ENCODE assay signal across 8 mouse cellular contexts in the genomic region with DNA sequence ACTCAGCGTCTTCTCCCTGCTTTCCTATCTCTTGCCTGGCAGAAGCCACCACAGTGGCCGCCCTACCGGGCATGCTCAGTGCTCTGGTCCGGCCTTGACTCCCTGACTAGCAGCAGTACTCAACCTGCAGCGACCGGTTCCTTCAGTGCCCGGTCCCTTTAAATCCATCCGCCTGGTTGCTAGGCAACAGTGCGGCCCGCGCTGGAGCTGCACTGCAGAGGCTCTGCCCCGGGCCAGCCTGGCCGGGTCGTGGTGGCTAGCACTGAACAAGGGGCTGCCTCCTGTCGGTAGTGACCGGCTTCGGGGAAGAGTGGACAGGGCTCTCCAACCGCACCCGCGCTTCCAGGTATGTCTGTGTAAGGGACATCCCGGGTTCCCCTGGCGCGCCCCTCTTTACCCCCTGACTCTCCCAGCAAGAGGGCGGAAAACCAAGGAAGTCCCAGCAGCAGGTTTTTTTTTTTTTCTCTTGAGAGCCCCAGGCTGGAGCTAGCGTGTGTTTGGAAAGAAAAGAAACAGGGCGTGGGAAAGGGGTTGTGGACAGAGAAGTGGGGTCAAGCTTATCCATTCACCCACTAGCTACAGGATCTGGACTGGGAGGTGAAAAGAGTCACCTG. TPM values are rescaled to one million over a fixed set of nuclear protein-coding genes. Genes with fewer than 3 reads are reported as not detected.
DNase-seq lines count a peak whose midpoint lies in the region; ATAC-seq and TF ChIP-seq lines count a peak whose summit lies in the region.

A gene (plus strand): TSS at position 221 of the 614 bp plus-strand sequence.

- TF ChIP-seq CTCF in left cerebral cortex, adult 2 months (IDR thresholded peaks at IDR 0.05) = no peak; the same call in 1 of the 2 replicates

- ATAC-seq in intestine, embryonic 14.5 days (replicated peaks; ENCODE audit: low FRiP score, low TSS enrichment, low read depth) = peak; percentile 89

- intact Hi-C loops in gastrocnemius, postnatal 36 days (cut with DNase I) = no loop called here
- intact Hi-C loops in left cerebral cortex, adult 2 months (cut with DNase I) = no loop called here

- H3K27ac ChIP-seq in intestine, embryonic 14.5 days (ENCODE audit: low read depth) = 0 out of 2 replicates have a peak within 1 kb of the TSS, but pooled peaks have one; percentile 47
- peak within 1 kb of the TSS; percentile 34; the same call in 1 of the 2 replicates for H3K27ac ChIP-seq in left cerebral cortex, adult 2 months

- H3K9ac ChIP-seq in intestine, embryonic 14.5 days (ENCODE audit: low read length) = peak within 1 kb of the TSS; percentile 32; the same call in 1 of the 2 replicates

- no peaks in the 10 kb centered on the region for H3K27me3 ChIP-seq in intestine, embryonic 14.5 days (replicated peaks; ENCODE audit: control insufficient read depth, insufficient read depth, low read length)

- DNase-seq in adrenal gland, postnatal 10 days = peak; percentile 83
- DNase-seq in embryo, embryonic 11 days = peak; percentile 91
- peak; percentile 15 to 22 for DNase-seq in gastrocnemius, postnatal 36 days
- DNase-seq in intestine, embryonic 14.5 days (ENCODE audit: low spot score) = peak; percentile 78
- DNase-seq in left cerebral cortex, adult 2 months (ENCODE audit: extremely low spot score in 1 of 2, low spot score in 2 of 2) = peak; percentile 43 to 45
- DNase-seq in lung, postnatal 25 days (ENCODE audit: low spot score) = peak; percentile 52
- peak; percentile 78 to 83 for DNase-seq in right cerebral cortex, postnatal 10 days (ENCODE audit: low spot score in 2 of 2)
- DNase-seq in thymus, postnatal 10 days (ENCODE audit: low spot score in 2 of 2) = no peak

- no peaks in the 10 kb centered on the region for H3K36me3 ChIP-seq in intestine, embryonic 14.5 days (ENCODE audit: control insufficient read depth, insufficient read depth, low read length)

- no peaks in the 10 kb centered on the region for H3K9me3 ChIP-seq in intestine, embryonic 14.5 days (ENCODE audit: control insufficient read depth, low read length)

- peak within 1 kb of the TSS; percentile 47 for H3K4me2 ChIP-seq in intestine, embryonic 14.5 days (ENCODE audit: low read length)

- H3K4me1 ChIP-seq in intestine, embryonic 14.5 days (replicated peaks; ENCODE audit: control insufficient read depth, insufficient read depth, low read length) = peaks cover 5% of the 10 kb centered on the region; the same call in 1 of the 2 replicates

- H3K4me3 ChIP-seq in intestine, embryonic 14.5 days (ENCODE audit: low read depth, low read length) = peak within 1 kb of the TSS; percentile 37
- H3K4me3 ChIP-seq in left cerebral cortex, adult 2 months = peak within 1 kb of the TSS; percentile 53

- 13% methylated on average over 26 of the region's 26 CpGs for WGBS in intestine, embryonic 14.5 days

RNA-seq across cellular contexts. Expression of the gene that starts here (rescaled TPM):
- total RNA-seq in adrenal gland, postnatal 10 days (2021) = 10 to 100 TPM; 11.4 to 11.6 TPM
- under 1 TPM in 1 of 2 experiments, not detected in 1; 0.17 TPM for total RNA-seq in gastrocnemius, postnatal 36 days (2021)
- polyA plus RNA-seq in intestine, embryonic 14.5 days (2014; fragmentation: Nextera tagmentation; extraction: Ambion mirVana) = 3.3 and 4.2 TPM in 2 replicates
- 1 to 10 TPM; 2.5 to 3.4 TPM for total RNA-seq in left cerebral cortex, adult 2 months (2021)

Comparison
In these comparisons a context has a peak if more than half of its experiments do, and no peak if none do; other contexts are left out.
1. Peak in DNase-seq in gastrocnemius, postnatal 36 days; RNA of the gene not detected or under 1 TPM.
2. DNase-seq: peak in adrenal gland, postnatal 10 days (single experiment), embryo, embryonic 11 days (single experiment), intestine, embryonic 14.5 days (single experiment), left cerebral cortex, adult 2 months (2 of 2), lung, postnatal 25 days (single experiment) and right cerebral cortex, postnatal 10 days (2 of 2); none in thymus, postnatal 10 days (0 of 2).